Mouse (Mus musculus): ENCODE measurements around the gene Iqcf1. TPM values are rescaled to one million over a fixed set of nuclear protein-coding genes. Genes with fewer than 3 reads are reported as not detected.
A peak's percentile ranks its signal among the peaks of the same experiment; 100 is the strongest.

Iqcf1 gene
- total RNA-seq (2021) = not detected

DNA sequence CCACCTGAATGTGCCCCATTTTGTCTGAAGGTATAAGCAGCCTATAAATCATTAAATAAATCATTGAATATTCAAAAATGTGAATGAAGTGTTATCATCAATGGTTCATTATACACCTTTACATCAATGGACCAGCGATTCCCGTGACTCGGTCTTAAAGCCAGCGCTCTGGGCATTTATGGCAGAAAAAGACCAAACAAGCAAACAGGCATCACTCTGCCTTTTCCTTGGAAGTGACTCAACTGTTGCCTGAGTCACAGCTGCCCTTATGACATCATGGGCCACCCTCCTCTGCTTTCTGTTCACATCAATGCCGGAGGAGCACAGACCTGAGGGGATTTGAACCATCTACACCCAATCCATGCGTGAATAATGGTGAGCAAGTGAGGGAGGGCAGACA, at the start of gene Iqcf1:
Gene Iqcf1, plus strand, starts transcription at position 301 of the 400 bp plus-strand sequence.
- intact Hi-C loops (cut with DNase I) = no loop called here
- DNase-seq = no peak

DNA sequence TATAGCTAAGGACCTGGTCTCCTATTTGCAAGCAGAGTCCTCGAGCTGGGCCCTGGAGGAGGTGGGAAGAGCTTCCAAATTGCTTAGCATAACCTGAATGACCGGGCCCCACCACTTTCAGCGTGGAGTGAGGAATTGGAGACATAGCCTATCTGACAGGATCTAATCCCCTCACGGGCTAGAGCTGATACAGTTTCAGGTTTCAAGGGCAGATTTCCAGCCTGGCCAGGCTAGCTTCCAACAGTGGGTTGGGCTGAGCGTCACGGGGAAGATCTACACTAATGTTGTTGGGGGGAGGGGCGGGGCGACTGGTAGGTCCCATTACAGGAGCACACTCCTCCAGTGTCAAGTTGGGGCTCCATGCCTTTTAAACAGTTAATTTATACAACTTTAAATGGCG, 49.1 kb upstream of the Iqcf1 start:
- DNase-seq = peak; percentile 78

DNA sequence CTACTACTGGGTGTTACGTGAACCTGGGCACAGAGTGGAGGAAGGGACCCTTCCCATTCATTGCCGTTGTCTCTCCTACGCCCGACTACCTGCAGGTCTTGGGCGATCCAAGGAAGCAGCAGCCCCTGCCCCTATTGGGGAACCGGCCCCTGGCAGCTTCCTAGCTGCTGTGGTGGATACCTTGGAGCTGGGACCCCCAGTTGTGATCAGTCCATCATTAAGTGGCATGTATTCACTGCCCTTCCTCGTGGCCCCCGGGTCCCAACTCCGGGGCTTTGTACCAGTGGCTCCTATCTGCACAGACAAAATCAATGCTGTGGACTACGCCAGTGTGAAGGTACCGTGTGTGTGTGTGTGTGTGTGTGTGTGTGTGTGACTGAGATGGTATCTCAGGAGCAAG, 48.5 kb upstream of the Iqcf1 start:
- DNase-seq = no peak
- intact Hi-C loops (cut with DNase I) = no loop called here

More for the DNA sequence above, 49.1 kb upstream of the Iqcf1 start:
- intact Hi-C loops (cut with DNase I) = no loop called here

DNA sequence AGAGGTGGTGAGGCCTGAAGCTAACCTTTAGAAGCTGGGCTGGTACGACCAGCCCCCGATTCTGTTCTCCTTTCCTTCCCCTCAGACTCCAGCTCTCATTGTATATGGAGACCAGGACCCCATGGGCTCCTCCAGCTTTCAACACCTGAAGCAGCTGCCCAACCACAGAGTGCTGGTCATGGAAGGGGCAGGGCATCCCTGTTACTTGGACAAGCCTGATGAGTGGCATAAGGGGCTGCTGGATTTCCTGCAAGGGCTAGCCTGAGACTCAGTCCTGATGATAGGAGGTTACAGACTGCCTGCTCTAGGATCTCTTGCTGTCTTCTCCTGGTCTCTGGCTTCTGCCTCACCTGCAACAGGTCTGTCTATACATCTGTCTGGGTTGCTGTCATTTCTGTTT, 47.9 kb upstream of the Iqcf1 start:
- DNase-seq = no peak

DNA sequence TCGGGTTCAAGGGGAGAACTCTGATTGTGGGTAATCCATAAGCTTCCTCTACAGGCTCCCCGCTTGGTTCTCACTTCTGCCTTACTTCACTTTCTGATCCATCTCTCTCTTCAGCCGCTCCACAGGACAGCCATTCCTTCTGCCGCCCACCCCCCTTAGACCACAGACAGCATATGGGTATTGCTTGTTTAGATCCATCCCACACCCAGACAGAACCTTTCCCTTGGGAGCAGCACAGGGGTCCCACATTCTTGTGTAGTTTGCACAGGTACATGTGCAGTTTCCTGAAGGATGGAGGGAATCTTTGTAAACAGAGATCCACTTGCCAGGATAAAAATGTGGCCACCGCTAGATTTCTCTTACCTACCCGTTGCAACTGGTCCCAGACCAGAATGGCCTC, 47.4 kb upstream of the Iqcf1 start:
- no peak for DNase-seq
- intact Hi-C loops (cut with DNase I) = no loop called here

More for the DNA sequence above, 47.9 kb upstream of the Iqcf1 start:
- intact Hi-C loops (cut with DNase I) = no loop called here

DNA sequence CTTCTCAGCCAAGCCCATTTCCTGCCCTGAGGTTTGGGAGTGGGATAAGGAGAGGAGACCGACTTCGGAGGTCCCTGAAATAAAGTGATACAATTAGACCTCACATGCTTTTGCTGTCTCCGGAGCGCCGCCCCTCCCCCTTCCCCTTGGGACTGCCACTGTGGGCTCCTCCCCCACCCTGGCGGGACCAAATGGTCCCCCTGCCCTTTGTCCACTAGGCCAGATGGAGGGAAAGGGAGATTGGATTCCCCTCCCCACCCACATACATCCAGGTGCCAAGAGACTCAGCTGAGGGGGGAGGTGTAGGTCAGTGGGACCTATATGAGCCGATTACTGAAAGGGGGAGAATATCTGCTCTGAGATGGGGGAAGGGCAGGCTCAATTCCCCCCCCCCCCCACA, 46.9 kb upstream of the Iqcf1 start:
- peak; percentile 91 for DNase-seq
- intact Hi-C loops (cut with DNase I) = no loop called here

DNA sequence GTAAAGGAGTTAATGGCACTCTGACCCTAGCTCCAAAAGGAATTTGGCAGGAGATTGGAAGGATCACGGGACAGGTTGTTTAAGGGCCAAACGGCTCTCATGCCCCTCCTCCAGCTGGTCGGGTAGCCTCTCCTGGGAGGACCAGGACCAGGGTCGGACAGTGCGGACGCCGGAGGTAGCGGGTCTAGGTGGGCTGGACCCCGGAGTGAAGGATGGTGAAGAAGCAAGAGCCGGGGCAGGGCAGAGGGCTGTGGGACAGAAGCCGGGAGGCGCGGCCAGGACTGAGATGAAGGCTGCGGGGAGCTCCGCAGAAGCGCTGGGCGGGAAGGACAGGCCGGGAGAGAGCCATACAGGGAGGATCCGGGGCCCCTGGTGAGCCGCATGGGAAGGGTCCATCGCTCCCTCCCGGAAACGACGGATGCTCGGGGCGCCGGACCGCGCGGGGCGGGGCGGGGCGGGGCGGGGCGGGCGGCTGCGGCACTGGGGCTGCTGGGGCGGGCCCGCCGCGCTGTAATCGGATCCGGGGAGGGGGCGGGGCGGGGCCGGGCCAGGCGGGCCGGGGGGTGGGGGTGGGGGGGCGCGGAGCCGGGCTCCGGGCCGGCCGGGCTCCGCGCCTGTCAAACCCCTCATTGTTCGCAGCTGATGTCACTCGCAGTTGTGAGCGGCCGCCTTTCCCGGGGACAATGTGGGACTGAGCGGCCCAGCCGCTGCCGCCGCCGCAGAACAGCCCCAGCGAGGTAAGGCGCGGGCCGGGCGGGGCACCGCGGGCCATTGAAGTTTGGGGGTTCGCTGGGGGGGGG, 46.3 kb upstream of the Iqcf1 start, which contains the start of gene Pcbp4:
Gene Pcbp4, plus strand, starts transcription at position 21 of the 800 bp plus-strand sequence.
- intact Hi-C loops (cut with DNase I) = no loop called here
- DNase-seq = peak; percentile 78

DNA sequence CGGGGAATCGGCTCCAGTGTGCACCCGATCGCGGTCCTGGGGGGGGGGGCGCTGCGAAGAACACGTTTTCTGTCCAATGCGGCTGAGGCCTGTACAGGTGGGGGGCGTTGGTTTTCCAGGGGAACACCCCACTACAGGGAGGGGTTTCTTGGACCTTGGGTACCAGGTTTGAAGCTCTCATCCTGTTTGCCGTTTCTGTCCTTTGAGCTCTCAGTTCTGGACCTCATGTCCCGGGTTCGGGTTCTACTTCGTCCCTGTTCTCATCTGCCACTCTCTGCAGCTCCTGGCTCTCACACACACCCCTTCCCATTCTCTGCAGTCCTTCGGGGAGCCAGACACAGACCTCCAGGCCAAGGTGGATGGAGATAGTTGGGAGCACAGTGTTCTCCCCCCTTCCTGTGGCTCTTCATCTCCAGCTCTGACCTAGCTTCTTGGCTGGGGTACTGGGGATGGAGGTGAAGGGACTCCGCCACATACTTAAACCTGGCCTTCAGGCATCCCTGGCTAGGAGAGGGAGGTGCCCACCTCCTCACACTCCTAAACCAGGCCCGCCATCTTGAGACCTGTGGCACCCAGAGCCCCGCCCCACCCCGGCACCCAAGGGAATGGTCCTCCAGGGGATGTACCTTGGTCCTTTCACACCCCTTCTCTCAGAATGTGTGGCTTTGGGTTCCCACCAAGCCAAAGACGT, 45.6 kb upstream of the Iqcf1 start:
- intact Hi-C loops (cut with DNase I) = no loop called here
- DNase-seq = peak; percentile 72

DNA sequence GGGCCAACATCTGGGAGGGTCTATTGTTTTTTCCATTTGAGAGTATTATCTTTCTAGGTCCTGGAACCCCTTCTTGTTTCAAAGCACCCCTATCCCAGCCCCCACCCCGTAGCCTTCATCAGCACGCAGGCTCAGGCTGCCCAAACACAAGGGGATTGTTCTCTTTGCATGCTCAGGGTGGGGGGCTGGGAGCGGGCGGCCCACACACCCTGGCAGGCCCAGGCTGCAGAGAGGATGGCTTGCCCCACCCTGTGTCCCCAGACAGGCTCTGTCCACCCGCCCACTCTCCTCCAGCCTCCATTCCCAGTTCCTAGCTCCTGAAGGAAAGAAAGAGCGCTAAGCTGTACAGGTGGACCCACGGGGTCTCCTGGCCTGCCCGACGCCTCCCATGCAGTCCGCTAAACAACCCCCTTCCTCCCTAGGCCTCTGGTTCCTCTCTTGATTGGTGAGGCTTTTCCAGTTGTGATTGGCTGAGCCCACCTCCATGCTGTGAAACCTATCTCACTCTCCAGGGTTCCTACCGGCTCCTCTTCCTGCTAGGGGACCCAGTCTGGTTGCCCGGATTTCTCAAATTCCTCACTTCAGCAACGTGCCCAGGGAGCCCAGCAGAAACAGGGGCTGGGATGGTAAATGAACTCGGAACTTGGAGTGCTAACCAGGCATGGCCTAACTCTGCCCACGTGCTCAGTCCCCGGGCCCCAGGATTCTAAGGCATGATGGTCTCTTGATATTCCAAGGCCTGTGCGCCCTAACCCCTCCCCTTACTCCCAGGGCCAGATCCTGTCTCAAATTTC, 44.7 kb upstream of the Iqcf1 start:
- DNase-seq = no peak
- intact Hi-C loops (cut with DNase I) = no loop called here

DNA sequence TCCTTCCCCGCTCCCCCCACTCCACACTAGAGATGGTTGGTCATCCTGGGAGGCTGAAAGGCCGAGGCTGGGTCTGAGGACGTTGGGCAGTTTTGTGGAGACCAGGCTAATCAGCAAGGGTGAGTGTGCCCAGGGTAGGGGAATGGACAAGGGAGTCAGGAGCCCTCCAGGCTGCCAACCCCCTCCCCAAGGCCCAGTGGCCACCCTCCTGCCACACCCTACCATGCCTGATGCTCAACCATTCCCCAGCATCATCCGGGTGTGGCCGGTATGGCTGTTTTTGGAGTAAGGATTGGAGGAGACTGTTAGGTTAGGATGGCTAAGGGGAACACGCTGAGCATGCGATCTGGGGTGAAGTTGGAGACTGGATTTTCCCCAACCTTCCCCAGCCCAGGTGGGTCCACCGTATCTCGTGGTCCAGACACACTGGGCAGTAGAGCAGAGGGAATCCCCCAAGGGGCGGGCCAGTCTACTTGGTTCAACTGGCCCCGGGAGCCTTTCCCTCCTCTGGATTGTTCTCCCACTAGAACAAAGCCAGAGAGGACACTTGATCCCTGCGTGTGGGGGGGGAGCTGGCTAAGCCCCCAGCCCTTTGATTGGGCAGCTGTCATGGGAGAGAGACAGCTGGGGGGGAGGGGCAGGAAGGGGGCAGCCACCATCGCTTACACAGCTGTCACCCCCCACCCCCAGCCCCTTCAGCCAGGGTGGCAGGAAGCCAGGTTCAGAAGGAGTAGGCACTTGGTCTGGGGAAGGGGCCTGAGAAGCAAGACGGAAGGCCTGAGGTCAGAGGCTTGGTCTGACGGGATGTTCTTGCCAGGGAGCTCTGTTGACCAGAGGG, 43.2 kb upstream of the Iqcf1 start:
- intact Hi-C loops (cut with DNase I) = no loop called here
- DNase-seq = peak; percentile 95

DNA sequence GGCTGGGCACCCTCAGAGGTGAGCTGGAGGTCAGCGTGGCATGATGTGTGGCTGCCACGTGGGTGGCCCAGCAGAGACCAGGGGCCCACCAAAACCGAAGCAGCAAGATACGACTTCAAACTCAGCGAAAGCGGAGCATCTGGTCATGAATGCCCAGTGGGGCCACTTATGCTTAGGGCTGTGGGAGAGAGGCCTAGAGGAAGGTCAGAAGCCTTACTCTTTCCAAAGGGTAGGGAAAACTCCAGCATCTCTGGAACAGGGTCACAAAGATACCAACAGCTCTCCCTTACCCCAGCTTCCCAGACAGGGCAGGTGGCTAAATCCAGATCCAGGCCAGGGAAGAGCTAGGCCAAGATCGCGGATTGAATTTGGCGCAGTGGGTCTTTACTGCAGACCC, 42.6 kb upstream of the Iqcf1 start:
- intact Hi-C loops (cut with DNase I) = no loop called here
- no peak for DNase-seq

DNA sequence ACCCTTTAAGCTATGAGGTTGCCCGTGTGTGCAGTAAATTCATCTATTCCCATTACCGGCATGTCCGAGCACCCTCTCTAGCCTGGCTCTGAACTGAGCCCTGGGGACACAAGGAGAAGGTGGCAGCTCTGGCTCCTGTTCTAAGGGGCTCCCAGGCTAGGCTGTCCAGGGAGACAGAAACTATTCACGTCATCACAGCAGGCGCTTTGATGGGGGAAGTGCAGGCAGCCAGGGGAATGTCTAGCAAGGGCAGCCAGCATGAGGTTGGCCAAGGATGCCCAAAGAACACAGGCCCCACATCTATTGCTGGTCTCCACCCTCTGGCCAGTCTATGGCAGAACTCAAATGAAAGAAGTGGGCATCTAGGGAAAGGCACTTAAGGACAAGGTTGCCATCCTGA, 41.8 kb upstream of the Iqcf1 start:
- no peak for DNase-seq
- intact Hi-C loops (cut with DNase I) = no loop called here

DNA sequence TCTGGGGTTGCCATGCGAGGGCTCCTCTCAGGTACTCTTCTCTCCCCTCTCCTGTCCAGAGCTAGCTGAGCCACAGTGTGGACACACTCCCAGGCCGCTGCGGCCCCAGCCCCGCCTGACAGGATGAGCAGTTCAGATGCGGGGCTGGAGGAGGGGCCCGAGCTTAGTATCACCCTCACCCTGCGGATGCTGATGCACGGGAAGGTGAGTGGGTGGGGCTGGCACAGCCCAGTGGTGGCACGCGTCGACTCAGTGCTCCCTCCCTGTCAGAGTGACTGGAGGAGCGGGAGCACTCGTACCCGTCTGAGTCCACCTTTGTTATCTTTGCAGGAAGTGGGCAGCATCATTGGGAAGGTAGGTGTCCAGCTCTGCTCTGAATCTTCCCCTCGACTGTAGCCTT, 39.8 kb upstream of the Iqcf1 start:
- intact Hi-C loops (cut with DNase I) = no loop called here
- no peak for DNase-seq

DNA sequence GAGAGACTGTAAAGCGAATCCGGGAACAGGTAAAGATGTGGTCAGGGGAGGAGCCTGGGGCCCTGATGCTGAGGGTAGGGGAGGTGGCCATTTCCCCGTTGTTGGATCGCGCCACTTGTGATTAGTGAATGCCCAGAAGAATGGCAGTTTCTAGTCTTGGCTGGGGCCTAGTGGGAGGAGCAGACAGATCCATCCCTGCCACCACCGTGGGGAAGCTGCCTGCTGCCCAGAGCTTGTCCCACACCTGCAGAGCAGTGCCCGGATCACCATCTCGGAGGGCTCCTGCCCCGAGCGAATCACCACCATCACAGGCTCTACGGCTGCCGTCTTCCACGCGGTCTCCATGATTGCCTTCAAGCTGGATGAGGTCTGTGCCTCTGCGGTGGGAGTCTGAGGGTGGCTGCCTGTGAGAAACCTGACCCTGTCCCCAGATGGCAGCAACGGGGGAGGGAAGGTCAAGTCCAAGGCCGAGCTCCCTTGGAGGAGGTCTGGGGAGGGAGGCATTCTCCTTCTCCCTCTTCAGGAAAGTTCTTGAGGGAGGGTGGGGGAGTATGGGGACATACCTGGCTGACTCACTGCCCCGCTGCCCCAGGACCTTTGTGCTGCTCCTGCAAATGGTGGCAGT, 39.3 kb upstream of the Iqcf1 start:
- intact Hi-C loops (cut with DNase I) = no loop called here
- DNase-seq = peak; percentile 52

DNA sequence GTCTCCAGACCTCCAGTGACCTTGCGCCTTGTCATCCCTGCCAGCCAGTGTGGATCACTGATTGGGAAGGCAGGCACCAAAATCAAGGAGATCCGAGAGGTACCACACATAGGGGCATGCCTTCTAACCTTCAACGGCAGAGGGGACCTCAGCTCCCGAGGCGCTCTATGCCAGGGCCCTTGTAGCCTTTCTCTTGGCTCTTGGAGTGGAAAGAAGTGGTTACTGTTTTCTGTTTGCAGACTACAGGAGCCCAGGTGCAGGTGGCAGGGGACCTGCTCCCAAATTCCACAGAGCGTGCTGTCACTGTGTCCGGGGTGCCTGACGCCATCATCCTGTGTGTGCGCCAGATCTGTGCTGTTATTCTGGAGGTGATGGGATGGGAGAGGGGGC, 38.7 kb upstream of the Iqcf1 start:
- intact Hi-C loops (cut with DNase I) = no loop called here
- no peak for DNase-seq

DNA sequence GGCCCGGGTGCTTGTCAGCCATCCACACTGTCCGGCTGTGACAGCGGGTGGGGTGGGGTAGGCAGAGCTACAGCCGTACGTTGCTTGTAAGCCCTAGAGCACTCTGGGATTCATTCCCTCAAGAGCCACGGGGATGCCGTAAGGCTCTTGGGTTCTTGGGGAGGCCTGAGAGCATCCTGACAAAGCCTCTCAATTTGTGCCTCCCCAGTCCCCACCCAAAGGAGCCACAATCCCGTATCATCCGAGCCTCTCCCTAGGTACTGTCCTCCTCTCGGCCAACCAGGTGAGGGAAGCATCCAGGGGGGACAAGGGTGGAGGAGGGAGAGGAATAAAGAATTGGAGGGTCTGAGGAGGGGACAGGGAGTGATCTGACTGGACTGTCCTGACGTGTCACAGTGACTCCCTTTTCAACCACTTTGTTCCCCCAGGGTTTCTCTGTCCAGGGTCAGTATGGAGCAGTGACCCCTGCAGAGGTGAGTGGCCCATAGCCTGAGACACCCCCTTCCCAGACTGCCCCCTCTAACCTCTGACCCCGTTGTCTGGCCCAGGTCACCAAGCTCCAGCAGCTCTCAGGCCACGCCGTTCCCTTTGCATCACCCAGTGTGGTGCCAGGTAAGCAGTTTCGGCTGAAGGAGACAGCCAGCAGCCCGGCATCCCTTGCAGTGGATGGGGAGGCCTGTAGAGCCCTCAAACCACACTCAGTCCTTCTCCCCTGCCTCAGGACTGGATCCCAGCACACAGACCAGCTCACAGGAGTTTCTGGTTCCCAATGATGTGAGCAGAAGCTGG, 37.9 kb upstream of the Iqcf1 start:
- DNase-seq = no peak
- intact Hi-C loops (cut with DNase I) = no loop called here

DNA sequence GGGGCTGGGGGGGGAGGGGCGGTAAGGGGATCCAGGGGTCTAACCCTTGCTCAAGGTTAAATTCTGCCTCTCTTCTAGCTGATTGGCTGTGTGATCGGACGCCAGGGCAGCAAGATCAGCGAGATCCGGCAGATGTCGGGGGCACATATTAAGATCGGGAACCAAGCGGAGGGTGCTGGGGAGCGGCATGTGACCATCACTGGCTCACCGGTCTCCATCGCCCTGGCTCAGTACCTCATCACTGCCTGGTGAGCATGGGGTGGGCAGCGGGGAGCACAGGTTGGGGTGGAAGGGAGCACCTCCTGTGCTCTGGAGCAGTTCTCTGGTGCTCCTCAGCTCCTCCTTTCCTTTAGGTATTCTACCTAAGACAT, 37.4 kb upstream of the Iqcf1 start:
- DNase-seq = no peak
- intact Hi-C loops (cut with DNase I) = no loop called here

DNA sequence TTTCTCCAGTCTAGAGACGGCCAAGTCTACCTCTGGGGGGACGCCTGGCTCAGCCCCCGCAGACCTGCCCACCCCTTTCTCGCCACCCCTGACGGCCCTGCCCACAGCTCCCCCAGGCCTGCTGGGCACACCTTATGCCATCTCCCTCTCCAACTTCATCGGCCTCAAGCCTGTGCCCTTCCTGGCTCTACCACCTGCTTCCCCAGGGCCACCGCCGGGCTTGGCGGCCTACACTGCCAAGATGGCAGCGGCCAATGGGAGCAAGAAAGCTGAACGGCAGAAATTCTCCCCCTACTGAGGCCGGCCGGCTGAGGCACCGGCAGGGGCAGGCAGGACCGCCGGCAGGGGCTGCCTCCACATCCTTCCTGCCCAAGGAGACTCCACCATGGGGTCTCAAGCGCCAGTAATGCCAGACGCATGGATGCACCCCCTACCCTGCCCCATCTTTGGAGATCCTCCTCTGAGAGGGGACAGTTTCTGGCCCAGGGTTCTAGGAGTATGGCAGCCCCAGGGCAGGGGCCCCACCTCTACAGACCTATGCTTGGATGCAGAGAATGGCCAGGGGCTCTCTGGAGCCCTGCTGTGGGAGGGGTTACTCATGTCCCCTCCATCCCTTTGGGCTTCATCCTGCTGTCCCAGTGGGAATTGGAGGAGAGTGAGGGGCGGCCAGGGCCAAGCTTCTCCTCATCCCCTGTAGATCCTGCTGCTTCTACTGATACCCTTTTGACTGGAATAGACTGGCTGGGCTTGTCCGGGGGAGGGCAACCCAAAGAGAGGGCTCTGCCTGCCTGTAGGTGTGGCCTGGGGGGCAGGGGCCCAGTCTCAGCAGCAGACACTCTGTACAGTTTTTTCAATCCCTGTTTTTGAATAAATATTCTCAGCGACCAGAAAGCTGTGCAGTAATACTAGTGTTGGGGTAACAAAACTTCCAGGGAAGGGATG, 36.4 kb upstream of the Iqcf1 start:
- intact Hi-C loops (cut with DNase I) = no loop called here
- peak; percentile 86 for DNase-seq
